Mouse (Mus musculus) MEL (cell line): ENCODE measurements around the gene Nsd2. TPM values are rescaled to one million over a fixed set of nuclear protein-coding genes. Genes with fewer than 3 reads are reported as not detected.

ENCODE experiments used
- DNase-seq: peaks from one replicate; pipeline ENCODE4 v3.0.0; 2011; ENCODE audit warnings: low read depth, low spot score
- H3K27ac ChIP-seq: 2 replicates; pipeline ENCODE4 v1.5.1; 2012; ENCODE audit warnings: low read depth, mild to moderate bottlenecking, control low read depth, low read length, moderate library complexity; ENCODE audit not compliant: control insufficient read depth
- H3K27me3 ChIP-seq, 2 experiments: fragments of 150-350 bp in 1 of 2; sonication (generic) in 1 of 2; 2 replicates each; pipeline ENCODE4 v1.6.1; 2012; ENCODE audit warnings: low read length in 2 of 2, mild to moderate bottlenecking in 2 of 2, improper control_type of control experiment in 1 of 2, moderate library complexity in 1 of 2; ENCODE audit not compliant: insufficient read depth in 2 of 2, control insufficient read depth in 1 of 2
- H3K36me3 ChIP-seq, 2 experiments: 2 replicates each; pipeline ENCODE4 v1.6.1; 2012 to 2014; ENCODE audit warnings: low read length in 2 of 2, improper control_type of control experiment in 1 of 2, inconsistent platforms in 1 of 2, mild to moderate bottlenecking in 1 of 2; ENCODE audit not compliant: insufficient read depth in 2 of 2, control insufficient read depth in 1 of 2
- H3K4me1 ChIP-seq, 2 experiments: fragments of 150-350 bp in 1 of 2; sonication (generic) in 1 of 2; 2 replicates each; pipeline ENCODE4 v1.6.1; 2012; ENCODE audit warnings: low read length in 2 of 2, improper control_type of control experiment in 1 of 2, mild to moderate bottlenecking in 1 of 2; ENCODE audit not compliant: insufficient read depth in 2 of 2, control insufficient read depth in 1 of 2
- H3K4me3 ChIP-seq, 2 experiments: fragments of 150-350 bp in 1 of 2; sonication (generic) in 1 of 2; 2 replicates each; pipeline ENCODE4 v1.5.1; 2012; ENCODE audit warnings: low read depth in 2 of 2, low read length in 2 of 2, mild to moderate bottlenecking in 2 of 2, moderate library complexity in 2 of 2, control low read depth in 1 of 2, improper control_type of control experiment in 1 of 2; ENCODE audit not compliant: control insufficient read depth in 1 of 2, insufficient read depth in 1 of 2
- H3K79me2 ChIP-seq: 2 replicates; pipeline ENCODE4 v1.6.1; 2012; ENCODE audit warnings: mild to moderate bottlenecking, low read length, moderate library complexity; ENCODE audit not compliant: control insufficient read depth, poor library complexity, insufficient read depth
- H3K9ac ChIP-seq: 2 replicates; pipeline ENCODE4 v1.6.1; 2012; ENCODE audit warnings: low read depth, mild to moderate bottlenecking, control low read depth, low read length, moderate library complexity; ENCODE audit not compliant: control insufficient read depth, poor library complexity, severe bottlenecking
- H3K9me3 ChIP-seq: fragments of 150-350 bp; sonication (generic); replicated peaks from 2 replicates; pipeline ENCODE4 v1.6.1; 2012; ENCODE audit warnings: mild to moderate bottlenecking, low read length, improper control_type of control experiment, moderate library complexity; ENCODE audit not compliant: insufficient read depth
- CHD1 ChIP-seq: IDR thresholded peaks from 2 replicates; pipeline ENCODE4 v1.6.1; 2012; ENCODE audit warnings: low read depth, mild to moderate bottlenecking, inconsistent platforms, low read length, improper control_type of control experiment
- CTCF ChIP-seq, 3 experiments: IDR thresholded peaks in 2 of 3; conservative IDR thresholded peaks in 1 of 3; 2 replicates each; pipeline ENCODE4 v1.5.1; 2011 to 2012; ENCODE audit warnings: low read length in 3 of 3, low read depth in 2 of 3, mild to moderate bottlenecking in 2 of 3, improper control_type of control experiment in 1 of 3, inconsistent platforms in 1 of 3, mixed read lengths in 1 of 3, moderate library complexity in 1 of 3; ENCODE audit not compliant: control insufficient read depth in 1 of 3, insufficient read depth in 1 of 3, poor library complexity in 1 of 3, severe bottlenecking in 1 of 3
- E2F4 ChIP-seq: IDR thresholded peaks from 2 replicates; pipeline ENCODE4 v1.6.1; 2011; ENCODE audit warnings: low read depth, low read length, improper control_type of control experiment, borderline replicate concordance
- EP300 ChIP-seq, 2 experiments: IDR thresholded peaks; 2 replicates each; pipeline ENCODE4 v1.6.1; 2011; ENCODE audit warnings: improper control_type of control experiment in 2 of 2, low read length in 2 of 2, low read depth in 1 of 2, mild to moderate bottlenecking in 1 of 2
- GATA1 ChIP-seq: IDR thresholded peaks from 2 replicates; pipeline ENCODE4 v1.6.1; 2011; ENCODE audit warnings: low read depth, low read length, improper control_type of control experiment
- HCFC1 ChIP-seq: IDR thresholded peaks from 2 replicates; pipeline ENCODE4 v1.6.1; 2012; ENCODE audit warnings: low read depth, mild to moderate bottlenecking, inconsistent platforms, low read length, improper control_type of control experiment, moderate library complexity
- MAFK ChIP-seq: IDR thresholded peaks from 2 replicates; pipeline ENCODE4 v1.6.1; 2011; ENCODE audit warnings: low read depth, mild to moderate bottlenecking, low read length, improper control_type of control experiment, borderline replicate concordance
- MAX ChIP-seq: IDR thresholded peaks from 2 replicates; pipeline ENCODE4 v1.6.1; 2011; ENCODE audit warnings: low read length, improper control_type of control experiment
- MAZ ChIP-seq: IDR thresholded peaks from 2 replicates; pipeline ENCODE4 v1.6.1; 2012; ENCODE audit warnings: low read depth, mild to moderate bottlenecking, inconsistent platforms, low read length, improper control_type of control experiment
- MXI1 ChIP-seq: IDR thresholded peaks from 2 replicates; pipeline ENCODE4 v1.6.1; 2011; ENCODE audit warnings: mild to moderate bottlenecking, low read depth, low read length, improper control_type of control experiment
- MYC ChIP-seq: IDR thresholded peaks from 2 replicates; pipeline ENCODE4 v1.6.1; 2011; ENCODE audit warnings: low read depth, mild to moderate bottlenecking, low read length, improper control_type of control experiment, moderate library complexity
- NELFE ChIP-seq: IDR thresholded peaks from 2 replicates; pipeline ENCODE4 v1.6.1; 2011; ENCODE audit warnings: low read depth, low read length, improper control_type of control experiment
- NRF1 ChIP-seq: IDR thresholded peaks from 2 replicates; pipeline ENCODE4 v1.6.1; 2014; ENCODE audit warnings: low read depth, mild to moderate bottlenecking, inconsistent platforms, low read length, improper control_type of control experiment, moderate library complexity; ENCODE audit not compliant: poor library complexity, insufficient read depth, severe bottlenecking
- POLR2A ChIP-seq, 2 experiments: IDR thresholded peaks; 2 replicates each; pipeline ENCODE4 v1.6.1; 2011 to 2012; ENCODE audit warnings: low read length in 2 of 2, mild to moderate bottlenecking in 2 of 2, control low read depth in 1 of 2, improper control_type of control experiment in 1 of 2, low read depth in 1 of 2, moderate library complexity in 1 of 2; ENCODE audit not compliant: control insufficient read depth in 1 of 2, insufficient read depth in 1 of 2, poor library complexity in 1 of 2
- POLR2AphosphoS2 ChIP-seq: IDR thresholded peaks from 2 replicates; pipeline ENCODE4 v1.6.1; 2011; ENCODE audit warnings: low read length, improper control_type of control experiment
- RAD21 ChIP-seq: IDR thresholded peaks from 2 replicates; pipeline ENCODE4 v1.6.1; 2011; ENCODE audit warnings: mild to moderate bottlenecking, low read depth, low read length, improper control_type of control experiment
- RCOR1 ChIP-seq: IDR thresholded peaks from 2 replicates; pipeline ENCODE4 v1.6.1; 2012; ENCODE audit warnings: low read depth, mild to moderate bottlenecking, inconsistent platforms, low read length, improper control_type of control experiment
- UBTF ChIP-seq: IDR thresholded peaks from 2 replicates; pipeline ENCODE4 v1.6.1; 2012; ENCODE audit warnings: low read depth, mild to moderate bottlenecking, inconsistent platforms, low read length, improper control_type of control experiment, moderate library complexity, borderline replicate concordance; ENCODE audit not compliant: insufficient read depth
- USF1 ChIP-seq: IDR thresholded peaks from 2 replicates; pipeline ENCODE4 v1.6.1; 2014; ENCODE audit warnings: low read depth, mild to moderate bottlenecking, inconsistent platforms, low read length, improper control_type of control experiment, moderate library complexity
- ZC3H11A ChIP-seq: IDR thresholded peaks from 2 replicates; pipeline ENCODE4 v1.6.1; 2012; ENCODE audit warnings: low read depth, mild to moderate bottlenecking, inconsistent platforms, low read length, improper control_type of control experiment
- ZMIZ1 ChIP-seq: IDR thresholded peaks from 2 replicates; pipeline ENCODE4 v1.6.1; 2012; ENCODE audit warnings: low read depth, mild to moderate bottlenecking, inconsistent platforms, low read length, improper control_type of control experiment, moderate library complexity
- polyA plus RNA-seq, 2 experiments: library from polyadenylated mRNA; stranded (reverse) in 1 of 2; unstranded in 1 of 2; fragments of >175 nt in 1 of 2; fragments of >200 nt in 1 of 2; gene quantifications; 2 replicates each; pipeline versions ENCODE4 v1.2.1 to v1.2.4; 2012; ENCODE audit warnings: low replicate concordance in 2 of 2, low read depth in 1 of 2; ENCODE audit not compliant: insufficient read length in 2 of 2, insufficient read depth in 1 of 2, missing spikeins in 1 of 2
- total RNA-seq: library from RNA; depleted of rRNA; stranded (reverse); fragments of 300-350 nt; gene quantifications from 2 replicates; pipeline ENCODE4 v1.2.3, GENCODE M21; 2012

Gene Nsd2
- total and polyA plus RNA-seq, 3 experiments = 82.5 to 233 (median 116) TPM

GRCm38 (mm10) chr5:33816008-33816725 lies 4.4 kb upstream of the Nsd2 start:
- Histone ChIP-seq H3K79me2 (peaks cover 12% of the 10 kb centered on the region), H3K9me3 (no peaks in the 10 kb centered on the region), H3K36me3 (peaks cover 0 to 20% of the 10 kb centered on the region in 2 experiments; a peak in 2 of 4 replicates), H3K27ac (no peak overlapping the region), H3K4me1 (peaks cover 8 to 24% of the 10 kb centered on the region in 2 experiments), H3K4me3 (no peak overlapping the region)
- DNase-seq = peak; percentile 72
- TF ChIP-seq GATA1 (peak; percentile 81), UBTF (no peak), POLR2A (IDR thresholded peaks at IDR 0.05; ENCODE audit: control insufficient read depth in 1 of 2, insufficient read depth in 1 of 2, low read depth in 1 of 2, low read length in 2 of 2, poor library complexity in 1 of 2) (0 out of 4 replicates have a peak, but pooled peaks of 1 of the 2 experiments have one; percentile 16), ZC3H11A (no peak), USF1 (0 out of 2 replicates have a peak, but pooled peaks have one; percentile 22), ZMIZ1 (no peak), MAFK (no peak), MAZ (no peak), NRF1 (no peak), EP300 (IDR thresholded peaks at IDR 0.05; ENCODE audit: low read depth in 1 of 2, low read length in 2 of 2) (peak; percentile 50 to 55; a peak in 3 of 4 replicates), MAX (peak; percentile 71), CTCF (IDR thresholded peaks at IDR 0.05 in 2 of 3, conservative IDR thresholded peaks at IDR 0.05 in 1 of 3; ENCODE audit: control insufficient read depth in 1 of 3, insufficient read depth in 1 of 3, low read depth in 2 of 3, low read length in 3 of 3, poor library complexity in 1 of 3, severe bottlenecking in 1 of 3) (no peak), E2F4 (no peak), CHD1 (no peak), MYC (peak; percentile 60; the same call in 1 of the 2 replicates), POLR2AphosphoS2 (no peak), RCOR1 (peak; percentile 55), MXI1 (peak; percentile 57; the same call in 1 of the 2 replicates), RAD21 (no peak), HCFC1 (0 out of 2 replicates have a peak, but pooled peaks have one; percentile 36), NELFE (no peak)
- TF ChIP-seq, all 39 proteins: peak for 9
- H3K9ac ChIP-seq = peak overlapping the region; percentile 5; the same call in 1 of the 2 replicates
- H3K27me3 ChIP-seq = no peaks in the 10 kb centered on the region
